Mouse (Mus musculus) hindbrain, embryonic 14.5 days (tissue): ENCODE data around the gene Fam227a. TPM values are rescaled to one million over a fixed set of nuclear protein-coding genes. Genes with fewer than 3 reads are reported as not detected.
A peak's percentile ranks its signal among the peaks of the same experiment; 100 is the strongest.

Source experiments
- ATAC-seq: fragments of 200-750 bp; cut with Nextera tagmentation; 2 replicates; pipeline ENCODE4 v1.8.0; 2017; ENCODE audit warnings: moderate number of reproducible peaks, mild to moderate bottlenecking, moderate TSS enrichment, moderate library complexity; ENCODE audit not compliant: low FRiP score
- DNase-seq: peaks from one replicate; pipeline ENCODE4 v3.0.0-alpha.2; 2015; ENCODE audit warnings: low spot score
- H3K27ac ChIP-seq: fragments of 300-500 bp; sonication (generic); 2 replicates; pipeline ENCODE4 v1.5.1; 2014; ENCODE audit warnings: mild to moderate bottlenecking, moderate library complexity
- H3K27me3 ChIP-seq: fragments of 300-500 bp; sonication (generic); 2 replicates; pipeline ENCODE4 v1.6.1; 2014; ENCODE audit warnings: mild to moderate bottlenecking, low read length, mixed read lengths; ENCODE audit not compliant: control insufficient read depth, insufficient read depth
- H3K36me3 ChIP-seq: fragments of 300-500 bp; sonication (generic); replicated peaks from 2 replicates; pipeline ENCODE4 v1.6.1; 2014; ENCODE audit not compliant: control insufficient read depth, insufficient read depth
- H3K4me1 ChIP-seq: fragments of 300-500 bp; sonication (generic); replicated peaks from 2 replicates; pipeline ENCODE4 v1.6.1; 2014; ENCODE audit warnings: antibody characterized with exemption, low read length, mixed read lengths; ENCODE audit not compliant: control insufficient read depth, insufficient read depth
- H3K4me2 ChIP-seq: fragments of 300-500 bp; sonication (generic); replicated peaks from 2 replicates; pipeline ENCODE4 v1.6.1; 2014; ENCODE audit warnings: mild to moderate bottlenecking, moderate library complexity
- H3K4me3 ChIP-seq: fragments of 300-500 bp; sonication (generic); replicated peaks from 2 replicates; pipeline ENCODE4 v1.5.1; 2014; ENCODE audit warnings: mild to moderate bottlenecking, low read length
- H3K9ac ChIP-seq: fragments of 300-500 bp; sonication (generic); 2 replicates; pipeline ENCODE4 v1.6.1; 2014
- H3K9me3 ChIP-seq: fragments of 300-500 bp; sonication (generic); 2 replicates; pipeline ENCODE4 v1.6.1; 2016; ENCODE audit warnings: low read length; ENCODE audit not compliant: control insufficient read depth
- WGBS: fragments of 180-500 bp; shearing (Covaris S2); extraction: QIAGEN DNeasy Blood & Tissue Kit; methylation state at CpG from one replicate; pipeline ENCODE4 v1.1.7; 2014; 5-methylcytosine and 5-hydroxymethylcytosine counted together
- polyA plus RNA-seq: library from polyadenylated mRNA; unstranded; fragments of >200 nt; fragmentation: Nextera tagmentation; extraction: Ambion mirVana; gene quantifications from 2 replicates; pipeline ENCODE4 v1.2.1, GENCODE M21; 2014

Gene Fam227a
- polyA plus RNA-seq, 1 experiment from 2014 or later = 7.6 TPM

DNA sequence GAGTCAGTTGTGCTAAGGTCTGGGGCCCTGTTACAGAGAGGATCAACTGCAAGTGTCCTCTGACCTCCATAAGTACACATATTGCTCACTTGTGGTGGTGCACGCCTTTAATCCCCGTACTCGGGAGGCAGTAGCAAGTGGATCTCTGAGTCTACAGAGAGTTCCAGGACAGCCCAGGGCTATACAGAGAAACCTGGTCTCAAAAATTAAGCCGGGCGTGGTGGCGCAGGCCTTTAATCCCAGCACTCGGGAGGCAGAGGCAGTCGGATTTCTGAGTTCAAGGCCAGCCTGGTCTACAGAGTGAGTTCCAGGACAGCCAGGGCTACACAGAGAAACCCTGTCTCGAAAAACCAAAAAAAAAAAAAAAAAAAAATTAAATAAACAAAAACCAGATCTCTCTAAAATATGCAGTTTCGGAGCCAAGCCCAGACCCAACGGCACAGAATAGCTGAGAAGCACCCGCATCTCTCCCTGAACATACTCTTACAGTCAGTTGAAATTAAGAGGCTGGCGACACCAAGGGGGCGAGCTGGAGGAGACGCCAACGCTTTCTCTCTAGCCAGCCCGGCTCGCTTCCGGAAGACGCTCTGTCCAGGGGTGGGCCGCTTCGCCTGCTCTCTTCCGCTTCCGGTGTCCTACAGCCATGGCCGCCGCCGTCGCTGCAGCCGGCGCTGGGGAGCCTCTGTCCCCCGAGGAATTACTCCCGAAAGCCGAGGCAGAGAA is 11.7 kb upstream of the Fam227a start, which contains the start of gene Tomm22:
Gene Tomm22, plus strand, starts transcription at position 613 of the 723 bp plus-strand sequence.
- WGBS = 21% methylated on average over 32 of the region's 33 CpGs
- Histone ChIP-seq H3K4me2 (peak within 1 kb of the TSS; percentile 79), H3K9me3 (no peaks in the 10 kb centered on the region), H3K9ac (peak within 1 kb of the TSS; percentile 88), H3K27me3 (no peaks in the 10 kb centered on the region), H3K27ac (no peak within 1 kb of the TSS), H3K4me1 (peaks cover 4% of the 10 kb centered on the region; the same call in 1 of the 2 replicates), H3K4me3 (peak within 1 kb of the TSS; percentile 93), H3K36me3 (peaks cover 59% of the 10 kb centered on the region)
- peak; percentile 96 for ATAC-seq
- peak; percentile 94 for DNase-seq

DNA sequence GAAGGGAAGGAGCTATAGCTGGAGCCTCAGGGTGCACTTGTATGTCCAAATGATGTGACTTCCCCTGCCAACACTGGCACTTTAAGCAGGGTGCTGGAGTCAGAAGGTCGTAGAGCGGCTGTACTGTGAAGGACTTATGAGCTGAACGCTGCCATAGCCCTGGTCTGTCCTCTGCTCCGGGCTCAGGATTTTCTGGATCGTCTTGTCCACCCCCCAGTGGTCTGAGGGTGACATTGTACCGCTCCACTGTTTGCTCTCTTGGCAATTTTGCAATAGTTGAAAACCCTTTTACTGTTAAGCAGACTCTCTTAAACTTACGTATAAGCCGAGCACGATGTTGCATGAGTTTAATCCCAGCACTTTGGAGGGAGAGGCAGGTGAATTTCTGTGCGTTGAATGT is 10.4 kb upstream of the Fam227a start:
- Histone ChIP-seq H3K9me3 (no peaks in the 10 kb centered on the region), H3K36me3 (peaks cover 50% of the 10 kb centered on the region), H3K4me3 (no peak overlapping the region), H3K9ac (no peak overlapping the region), H3K4me2 (no peak overlapping the region), H3K27ac (no peak overlapping the region), H3K4me1 (peaks cover 4% of the 10 kb centered on the region; the same call in 1 of the 2 replicates), H3K27me3 (no peaks in the 10 kb centered on the region)
- WGBS = 74% methylated on average over 10 of the region's 10 CpGs
- DNase-seq (no peak), ATAC-seq (no peak)

DNA sequence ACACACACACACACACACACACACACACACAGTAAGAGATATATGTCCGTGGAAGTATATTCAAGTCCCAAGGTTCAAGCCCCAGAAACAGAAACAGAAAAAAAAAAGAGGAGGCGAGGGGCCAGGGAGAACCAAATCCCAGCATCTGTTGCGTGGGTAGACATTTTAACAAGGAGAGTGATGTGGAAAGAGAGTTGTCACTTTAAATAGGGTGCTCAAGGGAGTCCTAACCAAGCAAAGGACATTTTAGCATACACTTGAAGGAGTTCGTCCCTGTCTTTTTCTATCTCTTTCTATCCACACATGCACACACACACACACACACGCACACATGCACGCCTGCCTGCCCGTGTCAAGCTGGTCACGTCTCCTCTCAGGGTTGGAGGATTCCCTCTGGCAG is 5.9 kb upstream of the Fam227a start:
- H3K27ac ChIP-seq = no peak overlapping the region
- H3K4me3 ChIP-seq = no peak overlapping the region
- no peaks in the 10 kb centered on the region for H3K27me3 ChIP-seq
- H3K4me2 ChIP-seq = no peak overlapping the region
- ATAC-seq = no peak
- WGBS = 92% methylated on average over 8 of the region's 8 CpGs
- no peaks in the 10 kb centered on the region for H3K9me3 ChIP-seq
- peaks cover 5% of the 10 kb centered on the region for H3K4me1 ChIP-seq
- peaks cover 51% of the 10 kb centered on the region for H3K36me3 ChIP-seq
- H3K9ac ChIP-seq = no peak overlapping the region
- no peak for DNase-seq

DNA sequence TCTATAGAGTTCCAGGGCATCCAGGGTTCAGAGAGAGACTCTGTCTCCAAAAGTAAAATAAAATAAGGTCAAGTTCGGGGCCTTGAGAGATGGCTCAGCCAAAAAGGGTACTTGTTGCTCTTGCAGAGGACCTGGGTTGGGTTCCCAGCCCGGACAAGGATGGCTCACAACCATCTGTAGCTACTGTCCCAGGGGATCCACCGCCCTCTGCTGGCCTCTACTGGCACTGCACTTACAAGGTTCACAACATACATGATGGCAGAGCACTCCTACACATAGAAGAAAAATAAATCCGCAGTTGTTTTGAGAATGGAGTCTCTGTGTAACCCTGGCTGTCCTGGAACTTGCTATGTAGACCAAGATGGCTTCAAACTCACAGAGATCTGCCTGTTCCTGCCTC is 3.1 kb upstream of the Fam227a start:
- H3K9me3 ChIP-seq = no peaks in the 10 kb centered on the region
- H3K27me3 ChIP-seq = no peaks in the 10 kb centered on the region
- ATAC-seq (no peak), DNase-seq (no peak)
- 74% methylated on average over 4 of the region's 4 CpGs for WGBS
- H3K36me3 ChIP-seq = peaks cover 39% of the 10 kb centered on the region
- H3K27ac ChIP-seq = no peak overlapping the region
- no peak overlapping the region for H3K4me2 ChIP-seq
- H3K4me3 ChIP-seq = no peak overlapping the region
- H3K9ac ChIP-seq = no peak overlapping the region
- peaks cover 8% of the 10 kb centered on the region for H3K4me1 ChIP-seq

DNA sequence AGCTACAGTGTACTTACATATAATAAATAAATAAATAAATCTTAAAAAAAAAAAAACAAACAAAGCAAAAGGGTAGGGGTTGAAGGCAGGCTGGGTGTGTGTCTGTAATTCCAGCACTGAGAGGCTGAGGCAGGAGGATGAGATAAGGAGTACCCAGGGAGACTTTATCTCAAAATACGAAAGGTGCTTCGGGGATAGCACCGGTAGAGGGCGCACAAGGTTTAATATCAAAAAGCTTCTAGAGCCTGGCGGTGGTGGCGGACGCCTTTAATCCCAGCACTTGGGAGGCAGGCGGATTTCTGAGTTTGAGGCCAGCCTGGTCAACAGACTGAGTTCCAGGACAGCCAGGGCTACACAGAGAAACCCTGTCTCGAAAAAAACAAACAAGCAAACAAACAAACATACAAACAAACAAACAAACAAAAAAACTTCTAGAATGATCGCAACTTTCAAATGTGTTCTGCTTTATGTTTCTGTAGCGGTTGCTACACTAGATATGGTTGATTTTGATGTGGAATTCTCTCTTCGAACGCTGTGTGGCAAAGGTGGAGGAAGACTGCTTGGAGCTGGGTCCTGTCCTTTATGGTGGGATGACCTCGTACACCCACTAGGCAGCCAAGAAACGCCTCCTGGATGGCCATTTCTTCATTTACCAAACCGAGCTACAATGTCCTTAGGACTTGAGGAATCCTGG is 772 bp downstream of the Fam227a start:
- Histone ChIP-seq H3K27ac (peak overlapping the region; percentile 99), H3K9ac (peak overlapping the region; percentile 87), H3K27me3 (no peaks in the 10 kb centered on the region), H3K4me1 (peaks cover 8% of the 10 kb centered on the region), H3K9me3 (no peaks in the 10 kb centered on the region), H3K4me2 (peak overlapping the region; percentile 73), H3K36me3 (peaks cover 22% of the 10 kb centered on the region; the same call in 1 of the 2 replicates), H3K4me3 (peak overlapping the region; percentile 85)
- peak; percentile 85 for DNase-seq
- WGBS = 3% methylated on average over 16 of the region's 16 CpGs
- 0 out of 2 replicates have a peak, but pooled peaks have one; percentile 7 for ATAC-seq

DNA sequence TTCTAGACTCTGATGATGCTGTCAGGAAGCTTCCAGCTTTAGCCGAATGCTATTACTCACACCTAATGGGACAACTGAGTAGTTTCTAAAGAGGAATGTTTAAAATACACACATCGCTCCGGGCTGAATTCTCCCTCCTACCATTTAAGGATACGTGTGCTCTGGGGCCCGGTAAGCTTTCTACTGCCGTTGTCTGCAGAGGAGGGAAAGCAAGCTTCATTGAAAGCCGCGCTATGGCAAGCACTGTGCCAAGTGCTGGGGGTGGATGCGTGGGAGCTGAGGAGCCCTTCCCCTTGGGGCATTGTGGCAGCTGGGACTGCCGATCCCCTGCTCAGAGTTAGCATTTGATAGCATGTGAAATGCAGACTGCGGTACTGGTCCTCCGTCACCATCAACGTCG is 2.3 kb downstream of the Fam227a start:
- H3K27ac ChIP-seq = no peak overlapping the region
- H3K9ac ChIP-seq = no peak overlapping the region
- H3K4me2 ChIP-seq = no peak overlapping the region
- H3K27me3 ChIP-seq = no peaks in the 10 kb centered on the region
- ATAC-seq (no peak), DNase-seq (no peak)
- H3K9me3 ChIP-seq = no peaks in the 10 kb centered on the region
- H3K4me1 ChIP-seq = peaks cover 8% of the 10 kb centered on the region
- WGBS = 84% methylated on average over 14 of the region's 14 CpGs
- no peak overlapping the region for H3K4me3 ChIP-seq
- H3K36me3 ChIP-seq = peaks cover 7% of the 10 kb centered on the region; the same call in 1 of the 2 replicates

DNA sequence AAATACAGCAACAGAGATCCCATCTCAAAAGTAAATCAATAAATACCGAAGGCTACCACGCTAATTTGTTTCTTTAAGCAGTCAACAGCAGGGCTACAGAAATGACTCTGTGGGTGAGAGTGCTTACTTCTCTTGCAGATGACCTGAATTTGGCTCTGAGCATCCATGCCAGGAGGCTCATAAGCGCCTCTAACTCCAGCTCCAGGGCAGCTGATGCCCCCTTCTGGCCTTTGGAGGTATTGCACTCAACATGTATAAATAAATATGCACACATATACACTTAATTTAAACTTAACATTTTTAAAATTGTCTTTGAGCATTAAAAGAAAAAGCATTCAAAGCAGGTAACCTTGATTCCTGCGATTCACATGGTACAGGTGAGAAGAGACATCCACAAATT is 7.3 kb downstream of the Fam227a start:
- no peak overlapping the region for H3K9ac ChIP-seq
- no peaks in the 10 kb centered on the region for H3K4me1 ChIP-seq
- ATAC-seq = no peak
- no peak overlapping the region for H3K4me2 ChIP-seq
- no peaks in the 10 kb centered on the region for H3K9me3 ChIP-seq
- H3K4me3 ChIP-seq = no peak overlapping the region
- WGBS = 76% methylated on average over 4 of the region's 4 CpGs
- H3K27ac ChIP-seq = no peak overlapping the region
- DNase-seq = no peak
- peaks cover 36% of the 10 kb centered on the region for H3K36me3 ChIP-seq
- no peaks in the 10 kb centered on the region for H3K27me3 ChIP-seq

DNA sequence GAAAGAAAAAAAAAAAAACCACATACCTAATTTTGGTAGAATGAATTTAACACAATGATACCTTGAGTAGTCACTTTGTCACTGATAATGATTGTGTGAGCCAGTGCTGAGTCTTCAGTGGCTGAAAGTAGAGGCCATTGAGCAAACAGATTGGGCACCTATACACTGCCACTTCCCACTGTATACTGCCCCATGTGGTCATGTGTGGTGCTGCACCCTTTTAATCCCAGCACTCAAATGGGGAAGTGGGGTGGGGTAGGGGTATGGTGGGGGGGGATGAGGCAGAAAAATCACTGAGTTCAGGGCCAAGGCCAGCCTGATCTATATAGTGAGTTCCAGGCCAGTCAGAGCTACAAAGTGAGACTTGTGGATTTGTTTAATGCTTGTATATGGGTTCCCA is 8.2 kb downstream of the Fam227a start:
- H3K9ac ChIP-seq = no peak overlapping the region
- no peaks in the 10 kb centered on the region for H3K27me3 ChIP-seq
- H3K36me3 ChIP-seq = peaks cover 36% of the 10 kb centered on the region
- no peaks in the 10 kb centered on the region for H3K4me1 ChIP-seq
- DNase-seq (peak; percentile 47), ATAC-seq (no peak)
- no peak overlapping the region for H3K4me3 ChIP-seq
- no peaks in the 10 kb centered on the region for H3K9me3 ChIP-seq
- H3K27ac ChIP-seq = no peak overlapping the region
- no peak overlapping the region for H3K4me2 ChIP-seq

DNA sequence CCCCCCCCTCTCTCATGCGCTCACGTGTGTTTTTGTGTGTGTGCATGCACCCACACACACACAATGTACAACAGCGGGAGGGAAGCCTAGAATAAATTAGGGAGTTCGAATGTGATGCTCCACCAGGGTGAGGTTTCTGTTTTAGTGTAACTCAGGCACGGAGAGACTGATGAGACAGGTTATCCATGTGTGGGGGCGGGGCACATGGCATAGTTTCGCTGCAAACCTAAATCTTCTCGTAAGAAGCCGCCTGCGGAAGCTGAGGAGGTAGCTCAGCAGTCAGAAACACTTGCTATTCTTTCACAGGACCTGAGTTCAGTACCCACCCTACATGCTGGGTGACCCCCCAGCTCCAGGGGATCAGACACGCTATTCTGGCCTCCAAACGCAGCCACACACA is 10.6 kb downstream of the Fam227a start:
- ATAC-seq (no peak), DNase-seq (no peak)
- Histone ChIP-seq H3K36me3 (peaks cover 53% of the 10 kb centered on the region), H3K9me3 (no peaks in the 10 kb centered on the region), H3K4me1 (no peaks in the 10 kb centered on the region), H3K4me3 (no peak overlapping the region), H3K27me3 (no peaks in the 10 kb centered on the region), H3K4me2 (no peak overlapping the region), H3K9ac (no peak overlapping the region), H3K27ac (no peak overlapping the region)
- 91% methylated on average over 12 of the region's 12 CpGs for WGBS
